Mouse (Mus musculus): ENCODE results near the gene Bmyc.
"Not testable (repeated sequence)": the region's sequence is repeated elsewhere in the genome, so short reads cannot be mapped to it uniquely, and the experiment has no call there.

Gene Bmyc

DNA sequence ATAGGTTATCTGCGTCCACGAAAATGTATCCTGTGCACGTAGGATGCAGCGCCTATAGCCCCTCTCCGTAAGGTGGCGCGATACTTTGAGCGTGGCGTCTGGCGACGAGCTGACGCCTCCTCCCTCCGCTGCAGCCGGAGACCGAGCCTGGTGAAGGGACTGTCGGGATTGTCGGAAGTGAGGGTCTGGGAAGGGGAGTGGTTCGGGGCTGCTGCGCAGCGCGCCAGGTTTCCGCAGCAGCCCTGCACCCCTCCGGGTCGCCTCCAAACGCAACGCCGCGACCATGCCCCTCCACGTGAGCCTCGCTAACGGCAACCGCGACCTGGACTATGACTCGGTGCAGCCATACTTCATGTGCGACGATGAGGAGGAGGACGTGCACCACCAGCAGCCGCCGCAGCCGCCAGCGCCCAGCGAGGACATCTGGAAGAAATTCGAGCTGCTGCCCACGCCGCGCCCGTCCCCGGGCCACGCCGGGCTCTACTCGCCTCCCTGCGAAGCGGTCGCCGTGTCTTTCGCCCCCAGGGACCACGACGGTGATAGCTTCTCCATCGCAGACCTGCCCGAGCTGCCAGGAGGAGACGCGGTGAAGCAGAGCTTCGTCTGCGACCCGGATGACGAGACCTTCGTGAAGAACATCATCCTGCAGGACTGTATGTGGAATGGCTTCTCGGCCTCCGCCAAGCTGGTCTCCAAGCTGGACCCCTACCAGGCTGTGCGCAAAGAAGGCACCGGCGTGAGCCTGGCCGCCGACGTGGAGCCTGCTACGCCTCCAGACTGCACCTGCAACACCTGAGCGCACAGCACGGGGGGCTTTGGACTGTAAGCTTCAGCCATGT, at the start of gene Bmyc:
TSS of gene Bmyc (plus strand) at position 97 of the 839 bp plus-strand sequence.
- DNase-seq (ENCODE audit: low spot score) = peak; percentile 87

DNA sequence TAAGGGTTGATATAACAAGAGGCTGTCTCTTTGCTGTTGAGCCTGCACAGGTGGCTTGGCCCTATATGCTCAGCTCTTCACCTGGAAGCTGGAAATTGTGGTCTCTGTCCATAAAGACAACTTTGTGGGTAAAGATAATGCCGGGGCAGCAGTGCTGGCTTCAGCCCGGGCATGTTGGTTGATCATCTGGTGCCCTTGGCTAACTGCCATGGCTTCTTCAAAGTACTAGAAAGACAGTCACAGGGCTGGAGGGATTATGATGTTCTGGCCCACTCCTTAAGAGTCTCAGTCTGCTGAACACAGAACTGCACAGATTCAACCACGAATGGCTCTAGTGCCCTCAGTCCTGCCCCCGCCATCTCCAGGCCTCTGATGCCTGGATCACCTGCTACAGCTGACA, 49.3 kb upstream of the Bmyc start:
- DNase-seq (ENCODE audit: low spot score) = no peak

DNA sequence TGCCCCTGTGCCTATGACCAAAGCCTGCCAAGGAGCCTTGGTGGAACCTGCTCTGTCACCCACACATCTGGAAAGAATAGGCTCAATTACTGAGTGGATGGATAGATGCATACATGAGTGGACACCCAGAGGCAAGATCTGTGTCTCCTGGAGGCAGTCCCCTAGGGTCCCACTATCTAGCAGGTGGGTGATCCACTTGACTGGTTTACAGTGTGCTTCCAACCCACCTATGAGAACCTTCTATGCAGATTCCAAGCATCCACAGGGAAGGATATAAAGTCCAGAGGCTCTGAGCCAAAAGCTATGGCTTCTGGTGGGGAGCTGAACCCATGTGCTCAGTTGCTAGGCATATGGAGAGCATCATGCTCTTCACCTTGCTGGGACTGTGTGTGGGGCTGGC, 48.9 kb upstream of the Bmyc start, which contains the start of gene Lcn5:
TSS of gene Lcn5 (plus strand) at position 301 of the 400 bp plus-strand sequence.
- no peak for DNase-seq (ENCODE audit: low spot score)

DNA sequence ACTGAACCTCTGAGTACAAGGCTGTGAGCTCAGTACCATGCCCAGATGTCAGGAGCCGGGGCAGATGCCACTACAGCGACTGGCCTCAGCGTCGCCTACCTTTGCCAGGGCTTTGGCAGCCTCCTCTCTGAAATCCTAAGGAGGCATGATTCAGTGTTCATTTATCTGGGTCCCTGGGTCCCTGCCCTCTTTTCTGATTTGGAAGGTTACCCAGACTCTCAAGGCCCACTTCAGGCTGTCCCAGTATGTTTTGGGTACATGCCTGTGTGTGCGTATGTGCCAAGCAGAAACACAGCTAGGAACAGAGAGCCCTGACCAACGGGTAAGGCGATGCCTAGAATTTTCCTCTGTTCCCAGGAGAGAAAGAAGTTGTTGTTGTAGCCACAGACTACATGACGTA, 46.3 kb upstream of the Bmyc start:
- DNase-seq (ENCODE audit: low spot score) = no peak

DNA sequence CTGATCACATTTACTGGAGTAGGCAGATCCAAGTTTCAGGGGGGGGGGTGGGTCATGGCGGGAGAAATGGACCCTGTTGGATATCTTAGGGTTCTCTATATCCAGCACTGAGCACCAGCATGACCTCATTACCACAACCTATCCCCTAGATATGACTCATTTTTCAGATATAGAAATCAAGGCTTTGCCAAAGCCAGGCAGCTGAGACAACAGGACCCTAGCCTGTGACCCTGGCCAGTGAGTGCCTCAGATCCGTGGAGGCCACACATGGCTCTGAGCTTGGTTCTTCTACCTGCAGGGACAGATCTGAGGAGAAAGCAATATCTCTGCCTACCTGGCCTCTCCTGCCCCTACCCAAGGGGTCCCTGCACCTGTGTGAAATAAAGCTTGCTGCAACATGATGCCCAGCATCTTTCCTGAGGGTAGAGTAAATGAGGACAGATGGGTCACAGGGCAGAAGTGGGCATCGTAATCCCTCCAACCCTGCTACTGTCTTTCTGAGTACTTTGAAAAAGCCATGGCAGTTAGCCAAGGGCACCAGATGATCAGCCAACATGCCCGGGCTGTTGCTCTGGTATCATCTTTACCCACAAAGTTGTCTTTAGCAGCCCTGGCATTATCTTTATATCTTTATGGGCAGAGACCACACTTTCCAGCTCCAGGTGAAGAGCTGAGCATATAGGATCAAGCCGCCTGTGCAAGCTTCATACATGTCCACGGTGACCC, 45.1 kb upstream of the Bmyc start:
- DNase-seq (ENCODE audit: low spot score) = no peak

DNA sequence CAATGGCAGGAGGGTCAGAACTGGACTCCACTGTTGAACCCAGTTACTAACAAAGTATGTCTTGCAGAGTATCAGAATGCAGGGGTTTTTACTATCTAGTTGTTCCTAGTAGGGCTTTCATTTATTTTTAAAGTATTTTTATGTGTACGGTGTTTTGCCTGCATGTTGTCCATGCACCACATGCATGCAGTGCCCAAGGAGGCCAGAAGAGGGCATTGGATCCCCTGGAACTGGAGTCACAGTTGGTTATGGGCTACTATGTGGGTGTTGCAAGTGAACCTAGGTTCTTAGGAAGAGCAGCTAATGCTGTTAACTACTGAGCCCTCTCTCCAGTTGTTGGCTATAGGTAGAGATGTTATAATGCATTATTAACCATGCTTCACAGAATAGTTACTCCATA, 43.0 kb upstream of the Bmyc start:
- DNase-seq (ENCODE audit: low spot score) = peak; percentile 58

DNA sequence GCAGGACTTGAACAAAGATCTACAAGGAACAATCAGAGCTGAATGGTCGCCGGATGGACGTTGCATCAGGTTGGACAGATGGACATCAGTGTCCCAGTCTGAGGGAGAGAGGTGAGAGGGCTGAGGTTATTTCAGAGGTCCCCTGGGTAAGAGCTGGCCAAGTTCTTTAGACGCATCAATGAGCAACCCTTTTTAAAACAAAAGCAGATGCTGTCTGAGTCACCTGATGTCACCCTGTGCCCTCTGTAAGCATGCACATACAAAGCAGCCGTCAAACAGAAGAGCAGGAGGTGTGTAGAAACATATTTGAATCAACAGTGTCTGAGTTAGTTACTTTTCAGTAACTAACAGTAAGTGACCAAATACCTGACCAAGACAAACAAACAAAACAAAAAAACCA, 42.4 kb upstream of the Bmyc start:
- DNase-seq (ENCODE audit: low spot score) = no peak

DNA sequence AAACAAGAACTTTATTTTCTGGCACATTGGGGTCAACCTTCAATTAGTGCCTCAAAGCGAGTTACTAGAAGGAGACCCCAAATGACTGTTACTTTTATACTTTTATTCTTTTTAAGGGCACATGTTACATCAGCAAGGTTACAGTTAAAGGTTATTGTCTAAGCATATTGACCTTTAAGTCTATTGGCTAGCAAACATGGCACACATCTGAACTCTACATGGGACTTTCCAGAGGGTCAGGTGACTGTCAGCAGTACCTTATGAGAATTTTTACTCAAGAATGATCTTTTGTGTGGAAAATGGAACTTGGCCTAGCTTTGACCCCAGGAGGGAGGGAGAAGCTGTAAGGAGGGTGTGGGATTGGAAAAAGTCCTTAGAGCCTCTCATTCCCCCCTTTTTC, 40.0 kb upstream of the Bmyc start:
- no peak for DNase-seq (ENCODE audit: low spot score)

DNA sequence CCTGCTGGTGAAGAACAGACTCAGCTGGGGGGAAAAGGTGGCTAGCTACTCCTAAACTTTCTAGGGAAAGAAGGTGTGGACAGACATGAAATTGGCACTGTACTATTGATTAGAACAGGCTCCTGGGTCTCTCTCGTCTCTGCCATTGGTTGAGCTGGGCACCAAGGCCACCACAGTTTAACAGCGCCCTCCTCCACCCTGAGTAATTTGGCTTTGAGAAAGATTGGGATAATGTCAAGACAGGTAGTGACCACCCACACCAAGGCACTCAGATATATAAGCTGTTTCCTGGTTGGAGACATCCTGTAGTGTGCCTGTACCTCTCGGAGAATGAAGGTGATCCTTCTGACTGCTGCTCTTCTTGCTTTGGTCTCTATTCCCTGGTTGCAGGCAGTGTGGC, 30.1 kb upstream of the Bmyc start, which contains the start of gene Lcn6:
TSS of gene Lcn6 (plus strand) at position 301 of the 400 bp plus-strand sequence.
- no peak for DNase-seq (ENCODE audit: low spot score)

DNA sequence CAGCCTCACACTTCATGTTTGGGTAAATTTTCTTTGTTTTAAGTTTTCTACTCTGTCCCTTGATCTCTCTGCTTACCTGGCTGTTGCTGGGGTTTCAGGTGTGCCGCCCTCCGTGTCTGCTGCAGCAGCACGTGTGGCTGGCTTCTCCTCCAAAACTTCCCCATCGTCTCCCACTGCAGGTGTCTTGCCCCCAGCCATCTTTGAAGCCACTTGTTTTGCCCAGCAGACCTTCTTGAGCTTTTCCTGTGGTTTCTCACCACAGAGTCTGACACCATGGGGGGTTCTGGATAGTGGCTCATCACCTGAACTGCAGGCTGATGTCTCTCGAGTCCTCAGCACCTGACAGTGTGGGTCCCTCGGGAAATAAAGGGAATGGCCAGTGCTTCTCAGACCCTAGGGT, 27.0 kb upstream of the Bmyc start:
- no peak for DNase-seq (ENCODE audit: low spot score)

DNA sequence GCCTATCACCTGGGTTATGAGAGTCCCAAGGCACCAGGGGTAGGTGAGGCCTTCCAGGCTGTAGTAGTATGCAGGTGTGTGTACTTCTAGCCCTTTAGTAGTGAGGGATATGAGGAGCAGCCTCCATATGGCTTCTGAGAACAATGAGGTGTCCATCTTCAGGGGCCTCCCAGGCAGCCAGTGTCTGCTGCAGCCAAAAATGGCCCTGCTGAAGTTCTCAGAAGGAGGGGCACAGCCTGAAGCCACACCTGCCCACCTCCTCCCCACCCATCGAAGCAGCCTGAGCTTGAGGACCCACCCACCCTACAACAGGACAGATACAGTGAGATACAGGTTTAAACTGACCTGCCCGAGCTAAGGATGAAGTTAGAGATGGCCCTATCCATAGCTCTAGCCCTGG, 24.1 kb upstream of the Bmyc start, which contains the start of gene Lcn10:
TSS of gene Lcn10 (plus strand) at position 301 of the 400 bp plus-strand sequence.
- DNase-seq (ENCODE audit: low spot score) = no peak

DNA sequence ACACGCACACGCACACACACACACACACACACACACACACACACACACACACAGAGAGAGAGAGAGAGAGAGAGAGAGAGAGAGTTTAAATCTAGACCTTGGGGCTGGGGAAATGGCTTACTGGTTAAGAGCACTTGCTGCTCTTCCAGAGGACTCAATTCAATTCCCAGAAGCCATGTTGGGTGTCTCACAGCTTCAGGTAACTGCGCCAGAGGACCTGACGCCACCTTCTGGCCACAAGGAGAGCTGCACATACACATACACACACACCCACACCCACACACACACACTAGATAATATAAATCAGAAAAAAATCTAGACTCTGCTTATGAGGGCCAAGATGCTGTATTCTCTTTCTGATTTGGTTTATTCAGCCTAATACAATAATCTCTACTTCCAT, 19.6 kb upstream of the Bmyc start:
- DNase-seq (ENCODE audit: low spot score) = no peak

DNA sequence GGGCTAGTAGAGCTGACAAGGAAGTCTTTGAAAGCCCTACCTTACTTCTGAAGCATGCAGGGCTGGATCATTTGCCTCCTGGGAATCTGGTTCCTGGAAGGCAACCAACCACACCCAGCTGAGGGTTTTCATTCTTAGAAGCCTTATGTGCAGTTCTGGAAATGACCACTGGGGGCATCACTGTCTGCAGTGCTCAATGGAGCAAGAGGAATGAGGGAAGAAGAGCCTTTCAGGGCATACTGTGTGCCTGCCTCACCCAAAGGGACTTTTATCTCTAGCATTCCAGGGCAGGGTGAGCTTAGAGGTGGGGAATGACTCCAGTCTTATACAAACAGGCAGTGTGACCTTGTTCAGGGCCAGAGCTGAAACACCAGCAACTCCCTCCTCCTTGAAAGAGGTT, 11.9 kb upstream of the Bmyc start:
- peak; percentile 66 for DNase-seq (ENCODE audit: low spot score)

DNA sequence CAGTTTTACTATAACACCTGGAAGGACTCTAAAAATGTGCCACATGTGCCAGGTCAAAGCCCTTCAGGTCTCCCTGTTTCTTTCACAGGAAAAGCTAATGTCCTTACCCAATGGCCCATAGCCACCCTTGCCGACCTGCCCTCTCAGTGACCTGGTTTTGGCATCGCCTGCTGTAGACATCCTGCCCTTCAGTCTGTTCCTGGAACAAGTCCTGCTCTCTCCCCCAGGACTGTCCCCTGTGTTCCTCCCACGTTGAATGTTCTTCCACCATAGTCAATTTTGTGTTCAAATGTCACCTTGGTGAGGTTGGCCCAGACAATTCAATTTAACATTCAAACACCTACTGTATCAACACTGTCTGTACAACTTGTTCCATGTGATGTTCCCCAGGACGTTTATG, 9.6 kb upstream of the Bmyc start:
- no peak for DNase-seq (ENCODE audit: low spot score)

DNA sequence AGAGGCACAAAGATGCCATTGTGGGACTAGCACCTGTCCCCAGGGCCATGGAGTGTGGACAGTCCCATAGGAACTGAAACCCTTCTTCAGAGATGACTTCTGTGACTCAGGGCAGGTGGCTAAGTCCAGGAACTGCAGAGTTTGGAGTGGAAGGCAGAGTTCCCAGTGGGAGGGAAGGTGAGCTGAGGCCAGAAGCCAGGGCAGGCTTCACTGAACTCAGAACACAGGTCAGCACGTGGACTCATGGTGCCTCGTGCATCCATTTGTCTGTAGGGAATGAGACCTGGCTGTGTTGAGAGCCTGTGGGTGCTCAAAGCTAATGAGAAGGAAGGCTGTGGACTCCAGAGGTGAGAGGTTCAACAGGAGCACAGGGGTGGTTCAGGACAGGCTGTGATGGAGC, 7.8 kb upstream of the Bmyc start:
- DNase-seq (ENCODE audit: low spot score) = no peak

DNA sequence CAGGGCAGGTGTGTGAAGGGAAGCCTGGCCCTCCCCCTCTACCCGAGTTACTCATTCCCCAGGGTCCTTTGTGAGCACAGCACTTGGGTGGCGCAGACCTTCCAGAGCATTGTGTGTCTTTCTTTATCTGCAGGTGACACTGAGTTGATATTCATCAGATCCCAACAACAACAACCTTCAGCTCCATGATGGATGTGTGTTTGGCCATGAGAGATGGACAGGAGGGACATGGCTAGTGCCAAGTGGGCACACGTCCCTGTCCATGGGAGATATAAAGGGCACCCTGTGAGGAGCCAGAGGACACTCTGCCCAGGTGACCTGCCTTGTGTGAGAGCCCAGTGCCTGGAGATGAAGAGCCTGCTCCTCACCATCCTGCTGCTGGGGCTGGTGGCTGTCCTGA, 6.8 kb upstream of the Bmyc start, which contains the start of gene Obp2a:
TSS of gene Obp2a (plus strand) at position 301 of the 400 bp plus-strand sequence.
- not testable (repeated sequence) for DNase-seq (ENCODE audit: low spot score)

DNA sequence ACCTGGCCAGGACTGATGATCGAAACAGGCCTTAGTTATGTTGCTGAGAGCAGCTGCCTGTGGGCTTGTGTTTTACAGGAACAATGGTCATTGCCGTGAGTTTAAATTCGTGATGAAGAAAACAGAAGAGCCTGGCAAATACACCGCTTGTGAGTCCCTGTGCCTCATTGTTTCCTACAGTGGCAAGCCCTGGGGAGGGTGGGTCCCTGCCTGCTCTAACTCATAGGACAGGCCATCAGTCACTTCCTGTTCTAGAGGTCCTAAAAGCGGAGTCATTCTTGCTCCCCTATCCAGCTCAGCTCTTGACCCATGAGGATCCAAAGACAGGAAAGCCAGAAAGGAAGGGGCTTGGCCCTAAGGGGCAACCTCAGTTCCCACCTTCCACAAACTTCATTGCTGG, 5.5 kb upstream of the Bmyc start:
- DNase-seq (ENCODE audit: low spot score) = no peak

DNA sequence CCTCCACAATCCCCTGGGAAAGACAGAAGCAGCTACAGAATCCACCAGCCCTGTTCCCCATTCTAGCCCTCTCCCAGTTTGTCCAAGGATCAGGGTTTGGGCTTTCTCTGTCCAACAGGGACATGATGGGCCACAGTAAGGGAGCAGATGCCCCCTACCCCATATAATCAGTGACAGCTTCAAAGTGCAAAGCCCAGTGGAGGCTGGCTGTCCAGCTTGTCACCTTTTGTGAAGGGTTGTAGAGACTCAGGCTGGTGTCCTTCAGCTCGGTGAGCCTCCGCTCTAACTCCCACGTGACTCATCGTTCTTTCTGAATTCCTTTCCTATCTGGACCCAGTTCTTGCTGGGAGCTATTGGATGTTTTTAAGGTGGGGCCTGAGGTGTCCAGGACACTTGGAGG, 2.8 kb upstream of the Bmyc start:
- no peak for DNase-seq (ENCODE audit: low spot score)

DNA sequence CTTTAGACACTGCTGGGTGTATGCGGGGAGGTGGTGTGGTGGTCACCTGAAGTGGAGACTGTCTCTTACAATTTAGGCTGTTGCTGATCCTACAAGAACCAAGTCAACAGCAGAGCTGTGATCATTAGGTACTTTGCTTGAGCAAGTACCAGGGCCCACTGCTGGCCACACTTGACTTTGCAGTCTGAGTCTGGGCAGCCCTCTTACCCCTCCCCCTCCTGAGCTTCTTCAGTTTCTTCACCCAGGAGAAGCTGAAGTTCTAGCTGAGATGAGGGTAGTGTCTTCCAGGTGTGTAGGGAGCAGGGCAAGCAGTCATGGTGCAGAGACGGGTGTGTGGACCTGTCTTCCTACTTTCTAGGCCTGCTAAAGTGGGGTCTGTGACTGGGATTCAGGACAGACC, 1.6 kb downstream of the Bmyc start:
- DNase-seq (ENCODE audit: low spot score) = peak; percentile 56

DNA sequence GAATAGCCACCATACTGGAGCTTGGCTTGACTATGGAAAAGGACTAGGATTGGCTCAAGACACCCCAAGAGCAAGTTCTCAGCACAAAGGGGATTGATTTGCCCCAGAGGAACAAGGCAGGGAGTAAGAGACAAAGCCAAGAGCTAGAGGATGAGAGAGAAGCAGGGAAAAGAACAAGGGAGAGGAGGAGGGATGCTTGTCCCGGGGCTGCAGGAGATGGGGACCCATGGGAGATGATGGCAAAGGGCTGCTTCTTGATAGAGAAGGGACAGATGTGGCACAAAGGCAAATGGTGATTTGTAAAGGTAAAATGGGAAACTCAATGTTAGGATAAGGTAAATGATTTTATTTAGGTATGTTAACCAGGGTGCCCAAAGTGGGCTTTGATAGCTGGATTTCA, 2.5 kb downstream of the Bmyc start:
- not testable (repeated sequence) for DNase-seq (ENCODE audit: low spot score)

DNA sequence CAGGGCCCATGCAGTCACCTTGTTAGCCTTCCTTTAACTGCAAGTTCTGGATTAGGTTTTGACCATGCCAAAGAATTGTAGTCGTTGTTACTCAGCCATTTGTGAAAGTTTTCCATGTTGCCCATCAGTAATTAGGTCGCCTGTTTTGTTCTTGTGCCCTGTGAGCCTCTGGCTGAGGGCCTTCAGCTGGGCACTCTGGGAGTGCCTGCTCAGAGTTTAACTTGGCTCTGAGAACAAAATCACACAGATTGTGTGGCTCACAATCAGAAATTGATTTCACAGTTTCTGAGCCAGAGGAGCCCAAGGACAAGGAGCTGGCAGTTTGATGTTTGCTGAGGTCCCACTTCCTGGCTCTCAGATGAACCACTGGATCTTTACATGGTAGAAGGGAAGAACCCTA, 3.3 kb downstream of the Bmyc start:
- DNase-seq (ENCODE audit: low spot score) = not testable (repeated sequence)

DNA sequence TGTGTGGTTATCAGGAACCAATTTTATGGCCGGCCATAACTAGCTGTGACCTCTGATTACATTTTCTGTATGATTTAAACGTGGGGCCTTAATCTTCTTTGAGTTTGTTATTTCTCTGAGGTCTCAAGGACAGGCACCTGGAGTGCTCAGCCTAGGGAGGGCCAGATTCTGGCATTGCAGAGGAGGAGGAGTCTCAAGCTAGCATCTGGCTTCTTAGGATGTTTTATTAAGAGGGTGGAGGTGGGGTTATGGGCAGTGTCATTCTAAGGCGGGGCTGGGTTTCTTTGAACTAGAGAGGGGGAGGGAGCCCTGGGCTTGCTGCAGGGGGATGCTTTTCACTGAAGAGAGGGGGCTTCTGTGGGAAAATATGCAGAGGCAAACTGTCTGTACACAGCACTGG, 5.1 kb downstream of the Bmyc start:
- DNase-seq (ENCODE audit: low spot score) = not testable (repeated sequence)

DNA sequence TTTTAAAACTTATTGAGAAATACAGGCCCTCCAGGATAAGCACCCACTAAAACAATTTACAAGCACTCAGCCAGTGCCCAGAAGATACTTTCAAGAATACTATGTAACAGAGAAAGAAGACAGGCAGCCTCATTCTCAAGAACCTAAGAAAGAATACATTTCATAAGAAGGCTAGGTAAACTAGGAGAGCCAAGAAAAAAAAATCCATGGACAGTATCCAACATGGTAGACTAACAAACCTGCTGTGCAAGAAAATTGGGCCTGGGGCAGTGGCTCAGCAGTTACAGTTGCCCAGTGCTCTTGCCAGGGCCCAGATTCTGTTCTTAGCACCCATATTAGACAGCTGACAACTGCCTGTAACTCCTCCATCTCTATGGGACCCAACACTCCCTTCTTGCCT, 10.7 kb downstream of the Bmyc start:
- DNase-seq (ENCODE audit: low spot score) = no peak
